Mouse (Mus musculus) embryo, embryonic 10 days (tissue): ENCODE measurements at regions not wholly inside any gene's neighbourhood (a gene's known extent, or its start where the extent isn't known, plus 50 kb on each side); places are given as distances from the start of the nearest gene placed in this dataset.

Experiments
- DNase-seq: peaks from one replicate; pipeline ENCODE4 v3.0.0-alpha.2; 2015; ENCODE audit warnings: low spot score

DNA sequence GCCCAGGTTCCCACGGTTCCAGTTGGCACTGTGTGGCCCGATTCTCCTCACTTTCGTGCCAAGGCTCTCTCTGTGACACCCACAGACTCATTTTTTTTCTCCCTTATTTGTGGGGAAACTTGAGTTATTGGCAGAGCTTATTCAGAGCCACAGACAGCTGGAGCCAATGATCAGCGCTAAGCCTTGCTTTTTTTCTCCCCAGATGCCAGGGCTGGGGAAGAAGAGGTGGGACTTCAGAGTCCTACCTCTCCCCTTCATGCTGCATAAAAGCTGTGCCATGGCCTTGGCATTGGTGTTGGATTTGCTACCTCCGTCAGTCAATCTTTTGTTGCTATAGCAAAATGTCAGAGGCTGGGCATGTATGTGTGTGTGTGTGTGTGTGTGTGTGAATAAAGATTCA, 56.5 kb upstream of the Cox10 start:
- DNase-seq, result no peak

GRCm38 (mm10) chr11:64135308-64135591, 56.0 kb upstream of the Cox10 start:
- no peak for DNase-seq

DNA sequence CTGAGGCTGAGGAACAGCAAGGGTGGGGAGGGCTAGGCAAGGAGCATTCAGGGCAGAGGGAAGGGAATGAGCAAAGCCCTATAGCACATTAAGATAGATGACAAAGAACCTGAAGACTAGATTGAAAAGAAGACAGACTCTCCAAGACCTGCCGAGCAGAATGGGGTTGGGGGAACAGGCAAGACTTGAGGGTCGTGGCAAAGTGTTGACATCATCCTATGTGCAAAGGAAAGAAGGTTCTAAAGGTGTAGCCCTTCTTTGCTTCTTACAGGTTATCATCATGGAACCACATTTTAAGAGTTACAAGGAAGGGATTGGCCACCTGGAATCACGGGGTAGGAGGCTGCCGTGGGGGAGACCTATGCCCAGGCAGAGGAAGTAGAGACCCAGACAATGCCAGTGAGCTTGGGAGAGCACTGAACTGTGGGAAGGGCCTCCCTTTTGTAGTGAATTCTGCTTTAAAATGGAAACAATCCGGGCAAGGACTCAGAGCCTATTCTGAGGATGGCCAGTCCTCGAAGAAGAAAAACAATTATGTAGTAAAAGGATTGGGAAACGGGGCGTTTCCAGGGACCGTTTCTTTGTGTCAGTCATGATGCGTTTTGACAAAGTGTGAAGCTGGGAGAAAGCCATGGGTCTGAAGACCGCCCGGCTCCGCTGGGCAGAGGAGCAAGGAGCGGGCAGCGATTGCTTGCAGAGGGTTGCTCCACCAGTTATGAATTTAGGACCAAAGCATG, 55.5 kb upstream of the Cox10 start:
- no peak for DNase-seq
